Mouse (Mus musculus) limb, embryonic 13.5 days (tissue): ENCODE results near the gene Phyhipl. TPM values are rescaled to one million over a fixed set of nuclear protein-coding genes. Genes with fewer than 3 reads are reported as not detected.

ENCODE experiments used
- ATAC-seq: fragments of 200-750 bp; cut with Nextera tagmentation; 2 replicates; pipeline ENCODE4 v1.8.0; 2017; ENCODE audit warnings: low read depth, moderate number of reproducible peaks, moderate TSS enrichment; ENCODE audit not compliant: low FRiP score
- H3K27ac ChIP-seq: fragments of 300-500 bp; sonication (generic); 2 replicates; pipeline ENCODE4 v1.5.1; 2015; ENCODE audit warnings: inconsistent platforms, mild to moderate bottlenecking, moderate library complexity
- H3K27me3 ChIP-seq: fragments of 300-500 bp; sonication (generic); 2 replicates; pipeline ENCODE4 v1.6.1; 2015; ENCODE audit warnings: mild to moderate bottlenecking, inconsistent platforms
- H3K36me3 ChIP-seq: fragments of 300-500 bp; sonication (generic); 2 replicates; pipeline ENCODE4 v1.6.1; 2015; ENCODE audit warnings: inconsistent platforms, mild to moderate bottlenecking, moderate library complexity
- H3K4me1 ChIP-seq: fragments of 300-500 bp; sonication (generic); 2 replicates; pipeline ENCODE4 v1.6.1; 2015; ENCODE audit warnings: inconsistent platforms
- H3K4me2 ChIP-seq: fragments of 300-500 bp; sonication (generic); replicated peaks from 2 replicates; pipeline ENCODE4 v1.6.1; 2015; ENCODE audit warnings: inconsistent platforms, mild to moderate bottlenecking, moderate library complexity
- H3K4me3 ChIP-seq: fragments of 300-500 bp; sonication (generic); 2 replicates; pipeline ENCODE4 v1.5.1; 2015; ENCODE audit warnings: moderate library complexity, mild to moderate bottlenecking, inconsistent platforms
- H3K9ac ChIP-seq: fragments of 300-500 bp; sonication (generic); 2 replicates; pipeline ENCODE4 v1.6.1; 2015; ENCODE audit warnings: mild to moderate bottlenecking, inconsistent platforms
- H3K9me3 ChIP-seq: fragments of 300-500 bp; sonication (generic); 2 replicates; pipeline ENCODE4 v1.6.1; 2016; ENCODE audit warnings: inconsistent platforms
- WGBS: fragments of 180-500 bp; shearing (Covaris S2); methylation state at CpG from one replicate; pipeline ENCODE4 v1.1.7; 2015; 5-methylcytosine and 5-hydroxymethylcytosine counted together
- polyA plus RNA-seq: library from polyadenylated mRNA; unstranded; fragments of >200 nt; fragmentation: Nextera tagmentation; extraction: Ambion mirVana; gene quantifications from 2 replicates; pipeline ENCODE4 v1.2.1, GENCODE M21; 2015

Phyhipl gene
- polyA plus RNA-seq, result 3.7 and 4.2 TPM in 2 replicates

GRCm38 (mm10) chr10:70655828-70656227 is at the start of gene Phyhipl:
Gene Phyhipl, minus strand, starts transcription at chr10:70655965.
- H3K4me1 ChIP-seq, result peaks cover 5% of the 10 kb centered on the region
- peak; percentile 32; the same call in 1 of the 2 replicates for ATAC-seq
- H3K9me3 ChIP-seq, result no peaks in the 10 kb centered on the region
- 24% methylated on average over 7 of the region's 7 CpGs for WGBS
- H3K27me3 ChIP-seq, result no peaks in the 10 kb centered on the region
- H3K27ac ChIP-seq, result no peak within 1 kb of the TSS
- 0 out of 2 replicates have a peak within 1 kb of the TSS, but pooled peaks have one; percentile 9 for H3K4me2 ChIP-seq
- H3K36me3 ChIP-seq, result no peaks in the 10 kb centered on the region
- H3K4me3 ChIP-seq, result no peak within 1 kb of the TSS
- H3K9ac ChIP-seq, result no peak within 1 kb of the TSS

GRCm38 (mm10) chr10:70703211-70703610 is 47.4 kb upstream of the Phyhipl start:
- H3K9ac ChIP-seq, result no peak overlapping the region
- no peak overlapping the region for H3K4me2 ChIP-seq
- no peaks in the 10 kb centered on the region for H3K9me3 ChIP-seq
- H3K4me3 ChIP-seq, result no peak overlapping the region
- H3K27ac ChIP-seq, result no peak overlapping the region
- no peaks in the 10 kb centered on the region for H3K4me1 ChIP-seq
- no peaks in the 10 kb centered on the region for H3K27me3 ChIP-seq
- no peak for ATAC-seq
- WGBS, result 74% methylated on average over 6 of the region's 6 CpGs
- H3K36me3 ChIP-seq, result no peaks in the 10 kb centered on the region

- H3K36me3 ChIP-seq, result no peaks in the 10 kb centered on the region
- 88% methylated on average over 7 of the region's 7 CpGs for WGBS
These were observed 43.8 kb upstream of the Phyhipl start for GRCm38 (mm10) chr10:70699581-70699980.

GRCm38 (mm10) chr10:70698014-70698413 is 42.2 kb upstream of the Phyhipl start:
- Histone ChIP-seq H3K9me3 (no peaks in the 10 kb centered on the region), H3K27ac (no peak overlapping the region), H3K27me3 (no peaks in the 10 kb centered on the region), H3K4me2 (no peak overlapping the region), H3K9ac (no peak overlapping the region), H3K4me3 (no peak overlapping the region), H3K4me1 (no peaks in the 10 kb centered on the region), H3K36me3 (no peaks in the 10 kb centered on the region)
- WGBS, result 76% methylated on average over 3 of the region's 3 CpGs
- no peak for ATAC-seq

More at GRCm38 (mm10) chr10:70699581-70699980, 43.8 kb upstream of the Phyhipl start:
- no peak overlapping the region for H3K4me2 ChIP-seq
- no peak overlapping the region for H3K4me3 ChIP-seq
- ATAC-seq, result no peak
- H3K9ac ChIP-seq, result no peak overlapping the region
- H3K4me1 ChIP-seq, result no peaks in the 10 kb centered on the region
- H3K27ac ChIP-seq, result no peak overlapping the region
- H3K27me3 ChIP-seq, result no peaks in the 10 kb centered on the region
- no peaks in the 10 kb centered on the region for H3K9me3 ChIP-seq

GRCm38 (mm10) chr10:70696748-70697585 is 41.2 kb upstream of the Phyhipl start:
- H3K9me3 ChIP-seq, result no peaks in the 10 kb centered on the region
- H3K27ac ChIP-seq, result no peak overlapping the region
- H3K4me2 ChIP-seq, result no peak overlapping the region
- H3K9ac ChIP-seq, result no peak overlapping the region
- H3K4me3 ChIP-seq, result no peak overlapping the region
- 74% methylated on average over 29 of the region's 29 CpGs for WGBS
- H3K27me3 ChIP-seq, result no peaks in the 10 kb centered on the region
- no peaks in the 10 kb centered on the region for H3K36me3 ChIP-seq
- no peak for ATAC-seq
- H3K4me1 ChIP-seq, result no peaks in the 10 kb centered on the region

- Histone ChIP-seq H3K27ac (no peak overlapping the region), H3K4me1 (no peaks in the 10 kb centered on the region), H3K27me3 (no peaks in the 10 kb centered on the region), H3K9ac (no peak overlapping the region), H3K36me3 (no peaks in the 10 kb centered on the region), H3K4me2 (no peak overlapping the region), H3K4me3 (no peak overlapping the region), H3K9me3 (no peaks in the 10 kb centered on the region)
- WGBS, result 81% methylated on average over 6 of the region's 6 CpGs
- no peak for ATAC-seq
These were observed 33.6 kb upstream of the Phyhipl start for GRCm38 (mm10) chr10:70689346-70689745.

- H3K4me2 ChIP-seq, result no peak overlapping the region
- no peaks in the 10 kb centered on the region for H3K4me1 ChIP-seq
- no peak overlapping the region for H3K27ac ChIP-seq
- H3K27me3 ChIP-seq, result no peaks in the 10 kb centered on the region
- H3K9me3 ChIP-seq, result no peaks in the 10 kb centered on the region
- no peaks in the 10 kb centered on the region for H3K36me3 ChIP-seq
- ATAC-seq, result no peak
- no peak overlapping the region for H3K4me3 ChIP-seq
- H3K9ac ChIP-seq, result no peak overlapping the region
- WGBS, result 71% methylated on average over 8 of the region's 8 CpGs
These were observed 33.1 kb upstream of the Phyhipl start for GRCm38 (mm10) chr10:70688881-70689280.

GRCm38 (mm10) chr10:70686941-70687703 is 31.4 kb upstream of the Phyhipl start:
- H3K36me3 ChIP-seq, result no peaks in the 10 kb centered on the region
- no peak overlapping the region for H3K9ac ChIP-seq

GRCm38 (mm10) chr10:70686505-70686904 is 30.7 kb upstream of the Phyhipl start:
- no peak overlapping the region for H3K27ac ChIP-seq
- H3K4me3 ChIP-seq, result no peak overlapping the region
- H3K27me3 ChIP-seq, result no peaks in the 10 kb centered on the region
- WGBS, result 12% methylated on average over 3 of the region's 3 CpGs
- ATAC-seq, result no peak
- H3K4me2 ChIP-seq, result no peak overlapping the region
- no peaks in the 10 kb centered on the region for H3K4me1 ChIP-seq
- H3K9me3 ChIP-seq, result no peaks in the 10 kb centered on the region
- no peak overlapping the region for H3K9ac ChIP-seq
- H3K36me3 ChIP-seq, result no peaks in the 10 kb centered on the region

More at GRCm38 (mm10) chr10:70686941-70687703, 31.4 kb upstream of the Phyhipl start:
- H3K27ac ChIP-seq, result no peak overlapping the region
- no peak overlapping the region for H3K4me2 ChIP-seq
- H3K27me3 ChIP-seq, result no peaks in the 10 kb centered on the region
- ATAC-seq, result no peak
- H3K9me3 ChIP-seq, result no peaks in the 10 kb centered on the region
- H3K4me1 ChIP-seq, result no peaks in the 10 kb centered on the region
- 42% methylated on average over 11 of the region's 11 CpGs for WGBS
- no peak overlapping the region for H3K4me3 ChIP-seq

GRCm38 (mm10) chr10:70683508-70683907 is 27.7 kb upstream of the Phyhipl start:
- no peak for ATAC-seq
- no peak overlapping the region for H3K27ac ChIP-seq
- H3K4me3 ChIP-seq, result no peak overlapping the region
- no peaks in the 10 kb centered on the region for H3K36me3 ChIP-seq
- no peak overlapping the region for H3K4me2 ChIP-seq
- no peaks in the 10 kb centered on the region for H3K27me3 ChIP-seq
- WGBS, result 81% methylated on average over 4 of the region's 4 CpGs
- H3K9ac ChIP-seq, result no peak overlapping the region
- H3K4me1 ChIP-seq, result no peaks in the 10 kb centered on the region
- H3K9me3 ChIP-seq, result no peaks in the 10 kb centered on the region

- H3K9ac ChIP-seq, result no peak overlapping the region
- H3K4me1 ChIP-seq, result no peaks in the 10 kb centered on the region
- H3K27me3 ChIP-seq, result no peaks in the 10 kb centered on the region
- no peak overlapping the region for H3K4me2 ChIP-seq
- H3K27ac ChIP-seq, result no peak overlapping the region
- H3K36me3 ChIP-seq, result no peaks in the 10 kb centered on the region
- WGBS, result 86% methylated on average over 1 of the region's 1 CpGs
- no peak for ATAC-seq
- H3K9me3 ChIP-seq, result no peaks in the 10 kb centered on the region
- H3K4me3 ChIP-seq, result no peak overlapping the region
These were observed 22.2 kb upstream of the Phyhipl start for GRCm38 (mm10) chr10:70677946-70678345.

GRCm38 (mm10) chr10:70656272-70656671 is 507 bp upstream of the Phyhipl start:
- no peak for ATAC-seq
- Histone ChIP-seq H3K27ac (no peak overlapping the region), H3K4me2 (no peak overlapping the region), H3K4me3 (no peak overlapping the region), H3K4me1 (peaks cover 5% of the 10 kb centered on the region), H3K36me3 (no peaks in the 10 kb centered on the region), H3K9ac (no peak overlapping the region), H3K27me3 (no peaks in the 10 kb centered on the region), H3K9me3 (no peaks in the 10 kb centered on the region)
- WGBS, result 58% methylated on average over 6 of the region's 6 CpGs
